Mouse (Mus musculus) small intestine, adult 2 months (tissue): Measurements from ENCODE around the gene Lhx1.

ENCODE experiments used
- CTCF ChIP-seq: fragments of 200-500 bp; IDR thresholded peaks from 2 replicates; pipeline ENCODE4 v1.5.1; 2012; ENCODE audit warnings: low read depth, mild to moderate bottlenecking, control low read depth, inconsistent platforms, low read length, moderate library complexity, mixed read lengths; ENCODE audit not compliant: insufficient replicate concordance, insufficient read length; ENCODE audit errors: extremely low read depth
- POLR2A ChIP-seq: fragments of 200-500 bp; IDR thresholded peaks from 2 replicates; pipeline ENCODE4 v1.6.1; 2012; ENCODE audit warnings: low read depth, mild to moderate bottlenecking, control low read depth, inconsistent platforms, low read length, moderate library complexity

DNA sequence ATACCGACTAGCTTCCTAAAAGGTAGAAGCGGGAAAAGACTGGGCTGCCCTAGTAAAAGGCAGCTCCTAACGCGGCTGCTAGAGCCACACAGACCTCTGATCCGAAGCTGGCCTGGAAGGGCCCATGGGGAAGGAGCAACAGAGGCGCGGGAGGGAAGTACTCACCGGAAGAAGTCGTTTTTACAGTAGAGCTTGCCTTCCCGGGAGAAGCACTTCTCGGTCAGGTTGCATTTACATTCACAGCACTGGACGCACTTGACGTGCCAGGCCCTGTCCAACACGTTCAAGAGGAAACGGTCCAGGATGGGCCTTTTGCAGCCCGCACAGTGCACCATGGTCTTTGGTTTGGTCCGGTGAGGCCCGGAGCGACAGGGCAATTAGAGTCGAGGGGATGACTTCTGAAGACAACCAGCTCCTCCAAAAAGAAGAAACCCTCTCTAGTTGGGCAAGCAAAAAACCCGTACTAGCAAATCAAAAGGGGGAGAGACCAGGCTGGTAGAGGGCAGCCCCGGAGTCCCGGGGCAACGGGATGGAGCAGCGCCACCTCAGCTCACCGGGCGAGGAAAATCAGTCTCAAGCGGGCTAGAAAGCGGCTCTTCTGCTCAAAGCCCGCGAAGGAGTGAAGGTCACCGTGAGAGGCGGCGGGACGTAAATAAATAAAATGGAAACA is 1.4 kb downstream of the Lhx1 start:
- TF ChIP-seq POLR2A (no peak), CTCF (no peak)
